ENCODE assay signal across 7 mouse cellular contexts in genomic region chr16:5012036-5013005, GRCm38 (mm10). TPM values are rescaled to one million over a fixed set of nuclear protein-coding genes. Genes with fewer than 3 reads are reported as not detected.
A peak's percentile ranks its signal among the peaks of the same experiment; 100 is the strongest.
DNase-seq lines count a peak whose midpoint lies in the region; ATAC-seq and TF ChIP-seq lines count a peak whose summit lies in the region.

No protein-coding gene starts in this region.

- H3K4me2 ChIP-seq in intestine, embryonic 16.5 days (ENCODE audit: low read depth, low read length) = peak overlapping the region; percentile 86
- peak overlapping the region; percentile 95 for H3K4me2 ChIP-seq in liver, postnatal 0 days (ENCODE audit: low read depth, low read length)

- peak overlapping the region; percentile 78 for H3K4me3 ChIP-seq in intestine, embryonic 16.5 days (ENCODE audit: low read length)
- peak overlapping the region; percentile 76 for H3K4me3 ChIP-seq in liver, postnatal 0 days (ENCODE audit: low read depth, low read length)

- peaks cover 15% of the 10 kb centered on the region for H3K36me3 ChIP-seq in intestine, embryonic 16.5 days (ENCODE audit: control insufficient read depth, insufficient read depth, low read length)
- peaks cover 40% of the 10 kb centered on the region for H3K36me3 ChIP-seq in liver, postnatal 0 days (replicated peaks; ENCODE audit: insufficient read depth, low read length)

- ATAC-seq in intestine, embryonic 16.5 days = no peak
- ATAC-seq in liver, postnatal 0 days = peak; percentile 42

- 43% methylated on average over 13 of the region's 13 CpGs for WGBS in intestine, embryonic 16.5 days
- WGBS in liver, postnatal 0 days (ENCODE audit: insufficient replicate concordance) = 40% methylated on average over 13 of the region's 13 CpGs

- no peaks in the 10 kb centered on the region for H3K9me3 ChIP-seq in intestine, embryonic 16.5 days (ENCODE audit: control insufficient read depth, low read length)
- no peaks in the 10 kb centered on the region for H3K9me3 ChIP-seq in liver, postnatal 0 days (ENCODE audit: low read length)

- H3K27ac ChIP-seq in intestine, embryonic 16.5 days (ENCODE audit: low read length) = peak overlapping the region; percentile 63
- peak overlapping the region; percentile 84 for H3K27ac ChIP-seq in liver, postnatal 0 days (ENCODE audit: low read depth)

- no peak for TF ChIP-seq CTCF in liver, postnatal 0 days (IDR thresholded peaks at IDR 0.05; ENCODE audit: low read depth)

- no peaks in the 10 kb centered on the region for H3K27me3 ChIP-seq in intestine, embryonic 16.5 days (replicated peaks; ENCODE audit: control insufficient read depth, insufficient read depth, low read length)
- H3K27me3 ChIP-seq in liver, postnatal 0 days (ENCODE audit: insufficient read depth, low read length) = no peaks in the 10 kb centered on the region

- H3K9ac ChIP-seq in intestine, embryonic 16.5 days (ENCODE audit: low read depth, low read length) = peak overlapping the region; percentile 76
- H3K9ac ChIP-seq in liver, postnatal 0 days (replicated peaks) = peak overlapping the region; percentile 70

- TF ChIP-seq EP300 in liver, postnatal 0 days (IDR thresholded peaks at IDR 0.05; ENCODE audit: low read depth) = peak; percentile 91

- DNase-seq in A20 (ENCODE audit: low read depth, low spot score) = peak; percentile 83
- DNase-seq in B cell, adult 2 months = peak; percentile 16 to 17
- peak; percentile 4 for DNase-seq in embryo, embryonic 9.5 days (ENCODE audit: extremely low spot score)
- DNase-seq in liver, postnatal 0 days = peak; percentile 31
- DNase-seq in ovary, postnatal 10 days (ENCODE audit: low spot score) = no peak
- no peak for DNase-seq in retina, postnatal 1 day

- peaks cover 16% of the 10 kb centered on the region for H3K4me1 ChIP-seq in intestine, embryonic 16.5 days (ENCODE audit: control insufficient read depth, insufficient read depth, low read length)
- H3K4me1 ChIP-seq in liver, postnatal 0 days (ENCODE audit: insufficient read depth) = peaks cover 36% of the 10 kb centered on the region

RNA-seq across cellular contexts. Expression of gene Rogdi, which starts 1.0 kb away (rescaled TPM):
- 51.6 TPM in 2 replicates for polyA plus RNA-seq in intestine, embryonic 16.5 days (2015; fragmentation: Nextera tagmentation; extraction: Ambion mirVana)
- 105 and 114 TPM in 2 replicates for polyA plus RNA-seq in liver, postnatal 0 days (2015; fragmentation: Nextera tagmentation; extraction: Ambion mirVana)

RNA-seq across cellular contexts. Expression of gene Smim22, which starts 5.2 kb away (rescaled TPM):
- 133 and 146 TPM in 2 replicates for polyA plus RNA-seq in intestine, embryonic 16.5 days (2015; fragmentation: Nextera tagmentation; extraction: Ambion mirVana)
- polyA plus RNA-seq in liver, postnatal 0 days (2015; fragmentation: Nextera tagmentation; extraction: Ambion mirVana) = 23.6 and 23.7 TPM in 2 replicates

RNA-seq across cellular contexts. Expression of gene Sept12, which starts 14.7 kb away (rescaled TPM):
- polyA plus RNA-seq in intestine, embryonic 16.5 days (2015; fragmentation: Nextera tagmentation; extraction: Ambion mirVana) = 0.11 TPM in 1 of 2 replicates, not detected in the other
- polyA plus RNA-seq in liver, postnatal 0 days (2015; fragmentation: Nextera tagmentation; extraction: Ambion mirVana) = not detected in 2 replicates

RNA-seq across cellular contexts. Expression of gene Glyr1, which starts 37.3 kb away (rescaled TPM):
- 139 and 140 TPM in 2 replicates for polyA plus RNA-seq in intestine, embryonic 16.5 days (2015; fragmentation: Nextera tagmentation; extraction: Ambion mirVana)
- 31.4 and 35.7 TPM in 2 replicates for polyA plus RNA-seq in liver, postnatal 0 days (2015; fragmentation: Nextera tagmentation; extraction: Ambion mirVana)

RNA-seq across cellular contexts. Expression of gene Ubn1, which starts 37.5 kb away (rescaled TPM):
- 11.1 and 12.4 TPM in 2 replicates for polyA plus RNA-seq in intestine, embryonic 16.5 days (2015; fragmentation: Nextera tagmentation; extraction: Ambion mirVana)
- polyA plus RNA-seq in liver, postnatal 0 days (2015; fragmentation: Nextera tagmentation; extraction: Ambion mirVana) = 6.4 and 6.5 TPM in 2 replicates

Comparison
In these comparisons a context has a peak if more than half of its experiments do, and no peak if none do; other contexts are left out.
1. DNase-seq: peak in A20 (single experiment), B cell, adult 2 months (2 of 2), embryo, embryonic 9.5 days (single experiment) and liver, postnatal 0 days (single experiment); none in ovary, postnatal 10 days (single experiment) and retina, postnatal 1 day (single experiment).